Mouse (Mus musculus) hindbrain, embryonic 11.5 days (tissue): ENCODE results near the gene Gm11032. TPM values are rescaled to one million over a fixed set of nuclear protein-coding genes. Genes with fewer than 3 reads are reported as not detected.

Source experiments
- ATAC-seq: fragments of 200-750 bp; cut with Nextera tagmentation; 2 replicates; pipeline ENCODE4 v1.8.0; 2017; ENCODE audit warnings: mild to moderate bottlenecking, moderate TSS enrichment, moderate library complexity; ENCODE audit not compliant: low FRiP score
- DNase-seq: peaks from one replicate; pipeline ENCODE4 v3.0.0-alpha.2; 2015; ENCODE audit warnings: low spot score
- H3K27ac ChIP-seq: fragments of 300-500 bp; sonication (generic); 2 replicates; pipeline ENCODE4 v1.5.1; 2014; ENCODE audit warnings: mild to moderate bottlenecking, low read depth, low read length
- H3K27me3 ChIP-seq: fragments of 300-500 bp; sonication (generic); 2 replicates; pipeline ENCODE4 v1.6.1; 2014; ENCODE audit warnings: mild to moderate bottlenecking, low read length, moderate library complexity, mixed read lengths; ENCODE audit not compliant: control insufficient read depth, insufficient read depth
- H3K36me3 ChIP-seq: fragments of 300-500 bp; sonication (generic); 2 replicates; pipeline ENCODE4 v1.6.1; 2014; ENCODE audit warnings: mild to moderate bottlenecking, low read length, moderate library complexity, mixed read lengths; ENCODE audit not compliant: control insufficient read depth, insufficient read depth
- H3K4me1 ChIP-seq: fragments of 300-500 bp; sonication (generic); replicated peaks from 2 replicates; pipeline ENCODE4 v1.6.1; 2014; ENCODE audit warnings: low read length, mixed read lengths; ENCODE audit not compliant: control insufficient read depth, insufficient read depth
- H3K4me2 ChIP-seq: fragments of 300-500 bp; sonication (generic); replicated peaks from 2 replicates; pipeline ENCODE4 v1.6.1; 2014; ENCODE audit warnings: mild to moderate bottlenecking, low read depth, low read length
- H3K4me3 ChIP-seq: fragments of 300-500 bp; sonication (generic); 2 replicates; pipeline ENCODE4 v1.5.1; 2014; ENCODE audit warnings: low read depth, low read length
- H3K9ac ChIP-seq: fragments of 300-500 bp; sonication (generic); 2 replicates; pipeline ENCODE4 v1.6.1; 2014; ENCODE audit warnings: low read depth, low read length
- H3K9me3 ChIP-seq: fragments of 300-500 bp; sonication (generic); 2 replicates; pipeline ENCODE4 v1.6.1; 2016; ENCODE audit warnings: low read length; ENCODE audit not compliant: control insufficient read depth
- WGBS: fragments of 180-500 bp; shearing (Covaris S2); extraction: QIAGEN DNeasy Blood & Tissue Kit; methylation state at CpG from one replicate; pipeline ENCODE4 v1.1.7; 2014; 5-methylcytosine and 5-hydroxymethylcytosine counted together
- polyA plus RNA-seq: library from polyadenylated mRNA; unstranded; fragments of >200 nt; fragmentation: Nextera tagmentation; extraction: Ambion mirVana; gene quantifications from 2 replicates; pipeline ENCODE4 v1.2.1, GENCODE M21; 2014

Gm11032 gene
- polyA plus RNA-seq, 1 experiment from 2014 or later: not detected

GRCm38 (mm10) chr11:4594608-4595500 lies 25.0 kb upstream of the Gm11032 start, which contains the start of gene Mtmr3:
Mtmr3 (minus strand) TSS chr11:4594863.
- H3K36me3 ChIP-seq: no peaks in the 10 kb centered on the region
- peak within 1 kb of the TSS; percentile 98 for H3K9ac ChIP-seq
- H3K4me1 ChIP-seq: peaks cover 2% of the 10 kb centered on the region; the same call in 1 of the 2 replicates
- ATAC-seq (peak; percentile 95), DNase-seq (peak; percentile 98)
- no peaks in the 10 kb centered on the region for H3K27me3 ChIP-seq
- peak within 1 kb of the TSS; percentile 94 for H3K4me3 ChIP-seq
- H3K4me2 ChIP-seq: peak within 1 kb of the TSS; percentile 53
- no peaks in the 10 kb centered on the region for H3K9me3 ChIP-seq
- WGBS: 9% methylated on average over 32 of the region's 53 CpGs
- peak within 1 kb of the TSS; percentile 91 for H3K27ac ChIP-seq

- H3K27ac ChIP-seq: no peak overlapping the region
- no peak overlapping the region for H3K4me2 ChIP-seq
- H3K27me3 ChIP-seq: no peaks in the 10 kb centered on the region
- ATAC-seq (no peak), DNase-seq (no peak)
- H3K9me3 ChIP-seq: no peaks in the 10 kb centered on the region
- WGBS: 94% methylated on average over 2 of the region's 2 CpGs
- no peak overlapping the region for H3K9ac ChIP-seq
- peaks cover 2% of the 10 kb centered on the region; the same call in 1 of the 2 replicates for H3K4me1 ChIP-seq
- no peak overlapping the region for H3K4me3 ChIP-seq
- no peaks in the 10 kb centered on the region for H3K36me3 ChIP-seq
These were observed 21.5 kb upstream of the Gm11032 start for GRCm38 (mm10) chr11:4598411-4598810.

- H3K9me3 ChIP-seq: no peaks in the 10 kb centered on the region
- peaks cover 2% of the 10 kb centered on the region; the same call in 1 of the 2 replicates for H3K4me1 ChIP-seq
- 90% methylated on average over 3 of the region's 3 CpGs for WGBS
- H3K4me2 ChIP-seq: no peak overlapping the region
- no peak overlapping the region for H3K4me3 ChIP-seq
- DNase-seq: no peak
- no peak for ATAC-seq
- no peak overlapping the region for H3K27ac ChIP-seq
- no peaks in the 10 kb centered on the region for H3K36me3 ChIP-seq
- H3K27me3 ChIP-seq: no peaks in the 10 kb centered on the region
- no peak overlapping the region for H3K9ac ChIP-seq
These were observed 20.0 kb upstream of the Gm11032 start for GRCm38 (mm10) chr11:4599916-4600315.

GRCm38 (mm10) chr11:4601890-4602289 lies 18.0 kb upstream of the Gm11032 start:
- H3K36me3 ChIP-seq: no peaks in the 10 kb centered on the region
- no peaks in the 10 kb centered on the region for H3K27me3 ChIP-seq
- 82% methylated on average over 5 of the region's 5 CpGs for WGBS
- H3K9me3 ChIP-seq: no peaks in the 10 kb centered on the region
- no peak overlapping the region for H3K4me2 ChIP-seq
- no peak overlapping the region for H3K27ac ChIP-seq
- H3K4me3 ChIP-seq: no peak overlapping the region
- DNase-seq: no peak
- no peak for ATAC-seq
- no peaks in the 10 kb centered on the region for H3K4me1 ChIP-seq
- no peak overlapping the region for H3K9ac ChIP-seq

- Histone ChIP-seq H3K27me3 (no peaks in the 10 kb centered on the region), H3K4me1 (no peaks in the 10 kb centered on the region), H3K9ac (no peak overlapping the region), H3K4me3 (no peak overlapping the region), H3K4me2 (no peak overlapping the region), H3K36me3 (no peaks in the 10 kb centered on the region), H3K9me3 (no peaks in the 10 kb centered on the region), H3K27ac (no peak overlapping the region)
- ATAC-seq (no peak), DNase-seq (peak; percentile 16)
- 47% methylated on average over 12 of the region's 12 CpGs for WGBS
These were observed 17.0 kb upstream of the Gm11032 start for GRCm38 (mm10) chr11:4602691-4603441.

GRCm38 (mm10) chr11:4604441-4604840 lies 15.4 kb upstream of the Gm11032 start:
- Histone ChIP-seq H3K9me3 (no peaks in the 10 kb centered on the region), H3K4me2 (no peak overlapping the region), H3K27me3 (no peaks in the 10 kb centered on the region), H3K9ac (no peak overlapping the region), H3K4me1 (no peaks in the 10 kb centered on the region), H3K27ac (no peak overlapping the region), H3K36me3 (no peaks in the 10 kb centered on the region), H3K4me3 (no peak overlapping the region)
- no peak for DNase-seq
- WGBS: 51% methylated on average over 6 of the region's 6 CpGs
- ATAC-seq: no peak

GRCm38 (mm10) chr11:4605414-4605813 lies 14.5 kb upstream of the Gm11032 start:
- 58% methylated on average over 7 of the region's 7 CpGs for WGBS
- ATAC-seq: no peak

GRCm38 (mm10) chr11:4606541-4606940 lies 13.3 kb upstream of the Gm11032 start:
- H3K4me2 ChIP-seq: no peak overlapping the region

More at GRCm38 (mm10) chr11:4605414-4605813, 14.5 kb upstream of the Gm11032 start:
- no peaks in the 10 kb centered on the region for H3K4me1 ChIP-seq
- DNase-seq: no peak
- no peaks in the 10 kb centered on the region for H3K27me3 ChIP-seq
- H3K27ac ChIP-seq: no peak overlapping the region
- H3K9me3 ChIP-seq: no peaks in the 10 kb centered on the region
- no peaks in the 10 kb centered on the region for H3K36me3 ChIP-seq
- no peak overlapping the region for H3K4me2 ChIP-seq
- no peak overlapping the region for H3K9ac ChIP-seq
- H3K4me3 ChIP-seq: no peak overlapping the region

More at GRCm38 (mm10) chr11:4606541-4606940, 13.3 kb upstream of the Gm11032 start:
- Histone ChIP-seq H3K36me3 (no peaks in the 10 kb centered on the region), H3K9ac (no peak overlapping the region), H3K27ac (no peak overlapping the region), H3K4me1 (no peaks in the 10 kb centered on the region), H3K4me3 (no peak overlapping the region), H3K9me3 (no peaks in the 10 kb centered on the region), H3K27me3 (no peaks in the 10 kb centered on the region)
- ATAC-seq (no peak), DNase-seq (no peak)
- WGBS: 93% methylated on average over 1 of the region's 1 CpGs
